Mouse (Mus musculus) heart, embryonic 10.5 days (tissue): ENCODE results near the gene Il20rb. TPM values are rescaled to one million over a fixed set of nuclear protein-coding genes. Genes with fewer than 3 reads are reported as not detected.

Experiments used
- DNase-seq: peaks from one replicate; pipeline ENCODE4 v3.0.0-alpha.2; 2017; ENCODE audit warnings: low spot score
- H3K27ac ChIP-seq: fragments of 300-500 bp; sonication (generic); 2 replicates; pipeline ENCODE4 v1.5.1; 2016; ENCODE audit warnings: mild to moderate bottlenecking
- H3K27me3 ChIP-seq: fragments of 300-500 bp; sonication (generic); 2 replicates; pipeline ENCODE4 v1.6.1; 2016; ENCODE audit warnings: mild to moderate bottlenecking; ENCODE audit not compliant: poor library complexity, insufficient read depth, severe bottlenecking
- H3K36me3 ChIP-seq: fragments of 300-500 bp; sonication (generic); 2 replicates; pipeline ENCODE4 v1.6.1; 2016; ENCODE audit warnings: mild to moderate bottlenecking, moderate library complexity
- H3K4me1 ChIP-seq: fragments of 300-500 bp; sonication (generic); 2 replicates; pipeline ENCODE4 v1.6.1; 2016; ENCODE audit warnings: mild to moderate bottlenecking
- H3K4me3 ChIP-seq: fragments of 300-500 bp; sonication (generic); 2 replicates; pipeline ENCODE4 v1.5.1; 2016; ENCODE audit warnings: mild to moderate bottlenecking, moderate library complexity
- H3K9me3 ChIP-seq: fragments of 300-500 bp; sonication (generic); 2 replicates; pipeline ENCODE4 v1.6.1; 2016; ENCODE audit warnings: mild to moderate bottlenecking, moderate library complexity
- WGBS: fragments of 180-500 bp; shearing (Covaris S2); methylation state at CpG from one replicate; pipeline ENCODE4 v1.1.7; 2016; 5-methylcytosine and 5-hydroxymethylcytosine counted together
- polyA plus RNA-seq: library from polyadenylated mRNA; unstranded; fragments of >200 nt; fragmentation: Nextera tagmentation; extraction: Ambion mirVana; gene quantifications from 2 replicates; pipeline ENCODE4 v1.2.1, GENCODE M21; 2016

Gene Il20rb
- polyA plus RNA-seq, 1 experiment from 2014 or later = 1.2 TPM

- no peaks in the 10 kb centered on the region for H3K27me3 ChIP-seq
- WGBS = 77% methylated on average over 7 of the region's 7 CpGs
- no peak overlapping the region for H3K27ac ChIP-seq
- H3K9me3 ChIP-seq = no peaks in the 10 kb centered on the region
- peaks cover 16% of the 10 kb centered on the region; the same call in 1 of the 2 replicates for H3K36me3 ChIP-seq
- DNase-seq = no peak
- peaks cover 15% of the 10 kb centered on the region for H3K4me1 ChIP-seq
- H3K4me3 ChIP-seq = no peak overlapping the region
These were observed 18.9 kb downstream of the Il20rb start for GRCm38 (mm10) chr9:100467653-100468052.

GRCm38 (mm10) chr9:100466743-100467142 is 19.8 kb downstream of the Il20rb start:
- H3K36me3 ChIP-seq = peaks cover 16% of the 10 kb centered on the region; the same call in 1 of the 2 replicates
- no peak overlapping the region for H3K4me3 ChIP-seq
- no peak for DNase-seq
- H3K9me3 ChIP-seq = no peaks in the 10 kb centered on the region
- 85% methylated on average over 3 of the region's 3 CpGs for WGBS
- peaks cover 15% of the 10 kb centered on the region for H3K4me1 ChIP-seq
- H3K27me3 ChIP-seq = no peaks in the 10 kb centered on the region
- H3K27ac ChIP-seq = no peak overlapping the region

- 88% methylated on average over 9 of the region's 9 CpGs for WGBS
- no peak overlapping the region for H3K4me3 ChIP-seq
- H3K4me1 ChIP-seq = peaks cover 8% of the 10 kb centered on the region
- DNase-seq = no peak
- no peak overlapping the region for H3K27ac ChIP-seq
- no peaks in the 10 kb centered on the region for H3K9me3 ChIP-seq
- no peaks in the 10 kb centered on the region for H3K27me3 ChIP-seq
- peaks cover 19% of the 10 kb centered on the region; the same call in 1 of the 2 replicates for H3K36me3 ChIP-seq
These were observed 20.6 kb downstream of the Il20rb start for GRCm38 (mm10) chr9:100465988-100466387.

- H3K27me3 ChIP-seq = no peaks in the 10 kb centered on the region
- 88% methylated on average over 5 of the region's 5 CpGs for WGBS
- peaks cover 19% of the 10 kb centered on the region; the same call in 1 of the 2 replicates for H3K36me3 ChIP-seq
- no peak overlapping the region for H3K27ac ChIP-seq
- H3K4me1 ChIP-seq = 0 out of 2 replicates have a peak, but pooled peaks cover 3% of the 10 kb centered on the region
- no peak overlapping the region for H3K4me3 ChIP-seq
- DNase-seq = no peak
- no peaks in the 10 kb centered on the region for H3K9me3 ChIP-seq
These were observed 21.2 kb downstream of the Il20rb start for GRCm38 (mm10) chr9:100465380-100465779.

GRCm38 (mm10) chr9:100463771-100464170 is 22.8 kb downstream of the Il20rb start:
- H3K36me3 ChIP-seq = peaks cover 19% of the 10 kb centered on the region; the same call in 1 of the 2 replicates
- WGBS = 71% methylated on average over 2 of the region's 2 CpGs
- H3K27me3 ChIP-seq = no peaks in the 10 kb centered on the region
- H3K9me3 ChIP-seq = no peaks in the 10 kb centered on the region
- H3K4me1 ChIP-seq = 0 out of 2 replicates have a peak, but pooled peaks cover 3% of the 10 kb centered on the region
- no peak overlapping the region for H3K27ac ChIP-seq
- no peak for DNase-seq
- no peak overlapping the region for H3K4me3 ChIP-seq

- Histone ChIP-seq H3K27me3 (no peaks in the 10 kb centered on the region), H3K9me3 (no peaks in the 10 kb centered on the region), H3K36me3 (peaks cover 9% of the 10 kb centered on the region; the same call in 1 of the 2 replicates), H3K4me3 (no peak overlapping the region), H3K27ac (no peak overlapping the region), H3K4me1 (0 out of 2 replicates have a peak, but pooled peaks cover 6% of the 10 kb centered on the region)
- no peak for DNase-seq
- WGBS = 89% methylated on average over 4 of the region's 4 CpGs
These were observed 24.5 kb downstream of the Il20rb start for GRCm38 (mm10) chr9:100462098-100462497.

- H3K4me1 ChIP-seq = 0 out of 2 replicates have a peak, but pooled peaks cover 4% of the 10 kb centered on the region
- peaks cover 6% of the 10 kb centered on the region; the same call in 1 of the 2 replicates for H3K36me3 ChIP-seq
- H3K4me3 ChIP-seq = no peak overlapping the region
- WGBS = 87% methylated on average over 9 of the region's 9 CpGs
- H3K27me3 ChIP-seq = no peaks in the 10 kb centered on the region
- H3K9me3 ChIP-seq = no peaks in the 10 kb centered on the region
- H3K27ac ChIP-seq = no peak overlapping the region
- DNase-seq = no peak
These were observed 24.9 kb downstream of the Il20rb start for GRCm38 (mm10) chr9:100461671-100462070.

- Histone ChIP-seq H3K9me3 (no peaks in the 10 kb centered on the region), H3K4me3 (no peak overlapping the region), H3K4me1 (peaks cover 3% of the 10 kb centered on the region; the same call in 1 of the 2 replicates), H3K36me3 (0 out of 2 replicates have a peak, but pooled peaks cover 2% of the 10 kb centered on the region), H3K27ac (no peak overlapping the region), H3K27me3 (peaks cover 4% of the 10 kb centered on the region; the same call in 1 of the 2 replicates)
- WGBS = 89% methylated on average over 9 of the region's 9 CpGs
- DNase-seq = no peak
These were observed 26.4 kb downstream of the Il20rb start for GRCm38 (mm10) chr9:100460203-100460602.

- Histone ChIP-seq H3K4me3 (no peak overlapping the region), H3K27ac (no peak overlapping the region), H3K4me1 (peaks cover 17% of the 10 kb centered on the region; the same call in 1 of the 2 replicates), H3K36me3 (0 out of 2 replicates have a peak, but pooled peaks cover 2% of the 10 kb centered on the region), H3K9me3 (no peaks in the 10 kb centered on the region), H3K27me3 (peaks cover 4% of the 10 kb centered on the region; the same call in 1 of the 2 replicates)
- 68% methylated on average over 17 of the region's 17 CpGs for WGBS
- no peak for DNase-seq
These were observed 28.5 kb downstream of the Il20rb start for GRCm38 (mm10) chr9:100457971-100458681.

GRCm38 (mm10) chr9:100454664-100454993 is 32.0 kb downstream of the Il20rb start:
- Histone ChIP-seq H3K27ac (peak overlapping the region; percentile 59), H3K4me3 (peak overlapping the region; percentile 56), H3K36me3 (no peaks in the 10 kb centered on the region), H3K27me3 (peaks cover 10% of the 10 kb centered on the region), H3K4me1 (peaks cover 23% of the 10 kb centered on the region; the same call in 1 of the 2 replicates), H3K9me3 (no peaks in the 10 kb centered on the region)
- 23% methylated on average over 9 of the region's 9 CpGs for WGBS
- DNase-seq = no peak

- Histone ChIP-seq H3K27ac (peak overlapping the region; percentile 59), H3K9me3 (no peaks in the 10 kb centered on the region), H3K4me1 (peaks cover 23% of the 10 kb centered on the region; the same call in 1 of the 2 replicates), H3K36me3 (no peaks in the 10 kb centered on the region), H3K27me3 (peaks cover 13% of the 10 kb centered on the region), H3K4me3 (peak overlapping the region; percentile 56)
- DNase-seq = peak; percentile 89
- 7% methylated on average over 24 of the region's 25 CpGs for WGBS
These were observed 32.5 kb downstream of the Il20rb start for GRCm38 (mm10) chr9:100453944-100454663.

- no peak overlapping the region for H3K4me3 ChIP-seq
- no peak overlapping the region for H3K27ac ChIP-seq
- no peak for DNase-seq
- H3K36me3 ChIP-seq = no peaks in the 10 kb centered on the region
- WGBS = 43% methylated on average over 6 of the region's 6 CpGs
- peaks cover 20% of the 10 kb centered on the region; the same call in 1 of the 2 replicates for H3K4me1 ChIP-seq
- H3K9me3 ChIP-seq = no peaks in the 10 kb centered on the region
- H3K27me3 ChIP-seq = peaks cover 22% of the 10 kb centered on the region
These were observed 34.2 kb downstream of the Il20rb start for GRCm38 (mm10) chr9:100452432-100452831.
